Mouse (Mus musculus): ENCODE results near the gene Dchs1. TPM values are rescaled to one million over a fixed set of nuclear protein-coding genes. Genes with fewer than 3 reads are reported as not detected.

Gene Dchs1
- total RNA-seq (2018; cell fraction: chromatin; rRNA removed): 1 to 10 TPM in 7 of 26 experiments, under 1 TPM in 19; 0.04 to 2.8 (median 0.68) TPM
- total RNA-seq (2018; cell fraction: cytosol; rRNA removed): 1 to 10 TPM in 7 of 26 experiments, under 1 TPM in 19; 0.29 to 1.6 (median 0.72) TPM
- 1 to 10 TPM in 18 of 26 experiments, under 1 TPM in 8; 0.58 to 2.6 (median 1.2) TPM for total RNA-seq (2018; cell fraction: nucleus; rRNA removed)
- polyA plus RNA-seq (2018): 0.27 to 1.4 TPM (median 0.47 TPM) in 3 replicates

- no peak within 1 kb of the TSS for H3K27ac ChIP-seq
- WGBS (ENCODE audit: missing documents): 1% methylated on average over 42 of the region's 97 CpGs
- H3K4me3 ChIP-seq (ENCODE audit: inconsistent target): no peak within 1 kb of the TSS
Measured at GRCm38 (mm10) chr7:105787285-105788140, at the start of gene Dchs1. Dchs1 (minus strand) TSS chr7:105787654.

GRCm38 (mm10) chr7:105824281-105824680, 36.8 kb upstream of the Dchs1 start:
- H3K36me3 ChIP-seq (ENCODE audit: inconsistent target): no peaks in the 10 kb centered on the region
- H3K79me2 ChIP-seq (ENCODE audit: inconsistent target): no peaks in the 10 kb centered on the region
- no peak overlapping the region for H3K4me3 ChIP-seq (ENCODE audit: inconsistent target)
- H3K27ac ChIP-seq: no peak overlapping the region
- WGBS (ENCODE audit: missing documents): 89% methylated on average over 7 of the region's 7 CpGs

More at GRCm38 (mm10) chr7:105787285-105788140, at the start of gene Dchs1:
- H3K36me3 ChIP-seq (ENCODE audit: inconsistent target): no peaks in the 10 kb centered on the region
- no peaks in the 10 kb centered on the region for H3K79me2 ChIP-seq (ENCODE audit: inconsistent target)

- Histone ChIP-seq H3K4me3 (ENCODE audit: inconsistent target) (no peak overlapping the region), H3K27ac (no peak overlapping the region), H3K36me3 (ENCODE audit: inconsistent target) (no peaks in the 10 kb centered on the region), H3K79me2 (ENCODE audit: inconsistent target) (no peaks in the 10 kb centered on the region)
- WGBS (ENCODE audit: missing documents): 0% methylated on average over 1 of the region's 1 CpGs
Measured at GRCm38 (mm10) chr7:105818483-105818882, 31.0 kb upstream of the Dchs1 start.

DNA sequence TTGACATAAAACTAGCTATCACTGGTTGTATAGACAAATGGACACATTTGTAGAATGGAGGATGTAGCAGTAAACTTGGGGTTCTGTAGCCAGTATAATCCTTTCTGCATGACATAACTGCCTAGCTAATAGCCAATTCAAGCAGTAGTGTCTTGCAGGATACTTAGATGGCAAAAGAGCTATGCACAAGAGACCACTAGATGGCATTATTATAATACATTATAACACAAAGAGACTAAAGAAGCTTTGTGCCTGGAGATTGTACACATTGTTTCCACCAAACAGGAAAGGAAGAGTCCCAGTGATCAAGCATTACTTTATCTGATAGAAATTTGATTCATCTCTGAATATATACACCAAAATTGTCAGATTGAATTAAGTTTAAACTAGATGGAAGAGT, 29.3 kb upstream of the Dchs1 start:
- Histone ChIP-seq H3K36me3 (ENCODE audit: inconsistent target) (no peaks in the 10 kb centered on the region), H3K27ac (no peak overlapping the region), H3K4me3 (ENCODE audit: inconsistent target) (no peak overlapping the region), H3K79me2 (ENCODE audit: inconsistent target) (no peaks in the 10 kb centered on the region)

DNA sequence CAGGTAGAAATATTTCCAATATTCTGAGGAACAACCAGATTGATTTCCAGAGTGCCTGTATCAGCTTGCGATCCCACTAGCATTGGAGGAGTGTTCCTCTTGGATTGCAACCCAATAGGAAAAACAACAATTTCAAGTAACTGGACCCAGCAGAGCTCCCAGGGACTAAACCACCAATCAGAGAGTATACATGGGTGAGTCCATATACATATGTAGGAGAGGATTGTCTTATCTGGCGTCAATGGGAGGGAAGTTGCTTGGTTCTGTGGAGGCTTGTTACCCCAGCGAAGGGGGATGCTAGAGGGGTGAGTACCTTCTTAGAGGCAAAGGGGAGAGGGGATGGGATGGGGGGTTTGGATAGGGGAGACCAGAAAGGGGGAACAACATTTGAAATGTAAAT, 25.9 kb upstream of the Dchs1 start:
- Histone ChIP-seq H3K4me3 (ENCODE audit: inconsistent target) (no peak overlapping the region), H3K27ac (no peak overlapping the region), H3K36me3 (ENCODE audit: inconsistent target) (peaks cover 4% of the 10 kb centered on the region; the same call in 1 of the 2 replicates), H3K79me2 (ENCODE audit: inconsistent target) (peaks cover 15% of the 10 kb centered on the region)
- 90% methylated on average over 2 of the region's 3 CpGs for WGBS (ENCODE audit: missing documents)

GRCm38 (mm10) chr7:105812566-105812965, 25.1 kb upstream of the Dchs1 start:
- Histone ChIP-seq H3K36me3 (ENCODE audit: inconsistent target) (peaks cover 4% of the 10 kb centered on the region; the same call in 1 of the 2 replicates), H3K79me2 (ENCODE audit: inconsistent target) (peaks cover 15% of the 10 kb centered on the region), H3K27ac (no peak overlapping the region), H3K4me3 (ENCODE audit: inconsistent target) (no peak overlapping the region)
- WGBS (ENCODE audit: missing documents): 70% methylated on average over 3 of the region's 3 CpGs

- peaks cover 15% of the 10 kb centered on the region for H3K79me2 ChIP-seq (ENCODE audit: inconsistent target)
- no peak overlapping the region for H3K4me3 ChIP-seq (ENCODE audit: inconsistent target)
- H3K27ac ChIP-seq: no peak overlapping the region
- H3K36me3 ChIP-seq (ENCODE audit: inconsistent target): peaks cover 4% of the 10 kb centered on the region; the same call in 1 of the 2 replicates
Measured at GRCm38 (mm10) chr7:105811516-105811915, 24.1 kb upstream of the Dchs1 start.

DNA sequence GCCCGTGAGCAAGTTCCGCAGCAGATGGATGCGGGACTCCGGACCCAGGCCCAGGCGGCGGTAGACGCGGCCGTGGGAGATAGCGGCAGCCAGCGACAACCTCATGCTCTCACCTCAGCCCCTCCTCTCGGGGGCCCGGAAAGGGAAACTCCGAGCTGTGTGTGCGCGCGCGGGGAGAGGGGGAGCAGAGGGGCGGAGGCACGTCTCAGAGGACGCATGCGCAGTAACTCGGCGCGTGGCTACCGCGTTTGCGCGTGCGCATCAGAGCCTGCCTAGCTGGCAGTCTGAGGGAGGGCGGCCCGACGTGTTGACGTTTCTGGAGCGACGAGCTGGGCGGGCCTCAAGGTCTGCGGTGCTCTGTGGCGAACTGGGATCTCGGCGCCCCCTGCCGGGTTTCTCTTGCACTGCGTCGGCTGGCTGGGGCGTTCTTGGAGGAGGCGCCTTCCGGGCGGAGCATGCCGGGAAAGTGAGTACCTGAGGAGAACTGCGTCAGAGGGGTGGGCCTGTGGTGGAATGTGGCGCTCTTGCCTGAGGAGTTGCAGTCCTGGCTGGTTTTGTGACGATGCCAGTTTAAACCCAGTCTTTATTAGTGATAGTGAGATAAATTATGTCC, 23.5 kb upstream of the Dchs1 start, which contains the start of gene Mrpl17:
TSS of gene Mrpl17 (minus strand) at position 223 of the 613 bp plus-strand sequence.
- peaks cover 15% of the 10 kb centered on the region for H3K79me2 ChIP-seq (ENCODE audit: inconsistent target)
- H3K4me3 ChIP-seq (ENCODE audit: inconsistent target): peak within 1 kb of the TSS; percentile 85
- peak within 1 kb of the TSS; percentile 70 for H3K27ac ChIP-seq
- peaks cover 4% of the 10 kb centered on the region; the same call in 1 of the 2 replicates for H3K36me3 ChIP-seq (ENCODE audit: inconsistent target)
- under 1% methylated on average over 50 of the region's 52 CpGs for WGBS (ENCODE audit: missing documents)

DNA sequence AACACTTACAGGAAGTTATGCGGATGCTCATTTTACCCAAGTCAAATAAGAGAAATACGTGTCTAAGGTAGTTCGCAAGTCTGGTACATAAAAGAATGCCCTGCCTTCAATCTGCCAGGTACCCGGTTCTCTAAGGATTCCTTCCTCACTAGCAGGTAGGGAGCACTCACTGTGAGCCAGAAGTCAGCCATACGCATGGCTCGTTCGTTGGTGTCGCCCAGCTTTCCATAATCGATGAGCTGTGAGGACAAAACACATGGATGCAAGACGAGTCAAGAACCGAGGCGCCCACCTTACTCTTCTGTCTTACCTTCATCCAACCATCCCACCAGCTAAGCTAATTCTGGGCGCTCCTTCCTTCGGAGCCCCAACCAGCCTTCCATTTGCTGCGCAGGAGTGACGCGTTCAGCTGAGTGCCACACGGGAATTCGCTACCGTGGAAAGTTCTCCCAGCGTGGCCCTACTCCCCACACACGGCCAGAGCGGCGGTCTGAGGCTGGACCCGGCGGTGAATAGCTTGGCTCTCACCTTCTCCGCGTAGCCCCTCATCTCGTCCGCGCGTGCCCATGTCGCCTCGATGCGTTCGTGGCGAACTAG, 22.9 kb upstream of the Dchs1 start:
- H3K36me3 ChIP-seq (ENCODE audit: inconsistent target): peaks cover 4% of the 10 kb centered on the region; the same call in 1 of the 2 replicates
- 3% methylated on average over 37 of the region's 37 CpGs for WGBS (ENCODE audit: missing documents)
- H3K27ac ChIP-seq: peak overlapping the region; percentile 70
- peak overlapping the region; percentile 85 for H3K4me3 ChIP-seq (ENCODE audit: inconsistent target)
- peaks cover 15% of the 10 kb centered on the region for H3K79me2 ChIP-seq (ENCODE audit: inconsistent target)

GRCm38 (mm10) chr7:105809836-105810235, 22.4 kb upstream of the Dchs1 start:
- H3K27ac ChIP-seq: no peak overlapping the region
- 87% methylated on average over 7 of the region's 7 CpGs for WGBS (ENCODE audit: missing documents)

GRCm38 (mm10) chr7:105808385-105808784, 20.9 kb upstream of the Dchs1 start:
- H3K79me2 ChIP-seq (ENCODE audit: inconsistent target): peaks cover 15% of the 10 kb centered on the region
- H3K36me3 ChIP-seq (ENCODE audit: inconsistent target): peaks cover 4% of the 10 kb centered on the region; the same call in 1 of the 2 replicates
- 40% methylated on average over 1 of the region's 1 CpGs for WGBS (ENCODE audit: missing documents)
- no peak overlapping the region for H3K27ac ChIP-seq
- H3K4me3 ChIP-seq (ENCODE audit: inconsistent target): no peak overlapping the region

More at GRCm38 (mm10) chr7:105809836-105810235, 22.4 kb upstream of the Dchs1 start:
- H3K4me3 ChIP-seq (ENCODE audit: inconsistent target): peak overlapping the region; percentile 85
- peaks cover 4% of the 10 kb centered on the region; the same call in 1 of the 2 replicates for H3K36me3 ChIP-seq (ENCODE audit: inconsistent target)
- H3K79me2 ChIP-seq (ENCODE audit: inconsistent target): peaks cover 15% of the 10 kb centered on the region

GRCm38 (mm10) chr7:105806716-105807115, 19.3 kb upstream of the Dchs1 start:
- WGBS (ENCODE audit: missing documents): 100% methylated on average over 2 of the region's 2 CpGs
- Histone ChIP-seq H3K27ac (no peak overlapping the region), H3K4me3 (ENCODE audit: inconsistent target) (no peak overlapping the region), H3K36me3 (ENCODE audit: inconsistent target) (peaks cover 4% of the 10 kb centered on the region; the same call in 1 of the 2 replicates), H3K79me2 (ENCODE audit: inconsistent target) (peaks cover 15% of the 10 kb centered on the region)

DNA sequence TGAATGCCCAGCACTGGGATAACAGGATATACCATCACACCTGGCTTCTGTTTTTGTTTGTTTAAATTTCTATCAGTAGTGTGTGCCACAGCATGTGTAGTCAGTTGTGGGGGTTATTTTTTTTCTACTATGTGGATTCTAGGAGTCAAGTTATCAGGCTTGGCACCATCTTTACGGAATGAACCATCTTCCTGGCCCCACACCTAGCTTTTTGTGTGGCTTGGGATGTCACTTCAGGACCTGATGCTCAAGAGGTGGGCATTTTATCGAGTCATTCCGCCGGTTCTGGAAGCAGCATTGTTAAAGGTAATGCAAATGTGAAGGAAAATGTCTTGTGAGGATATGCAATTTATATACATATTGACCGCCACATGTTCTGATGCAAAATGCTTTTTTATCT, 18.7 kb upstream of the Dchs1 start:
- peaks cover 15% of the 10 kb centered on the region for H3K79me2 ChIP-seq (ENCODE audit: inconsistent target)
- WGBS (ENCODE audit: missing documents): 94% methylated on average over 2 of the region's 5 CpGs
- H3K4me3 ChIP-seq (ENCODE audit: inconsistent target): no peak overlapping the region
- H3K27ac ChIP-seq: no peak overlapping the region
- peaks cover 4% of the 10 kb centered on the region; the same call in 1 of the 2 replicates for H3K36me3 ChIP-seq (ENCODE audit: inconsistent target)

GRCm38 (mm10) chr7:105803428-105803827, 16.0 kb upstream of the Dchs1 start:
- Histone ChIP-seq H3K36me3 (ENCODE audit: inconsistent target) (no peaks in the 10 kb centered on the region), H3K27ac (no peak overlapping the region; the same call in 1 of the 2 replicates), H3K79me2 (ENCODE audit: inconsistent target) (no peaks in the 10 kb centered on the region), H3K4me3 (ENCODE audit: inconsistent target) (no peak overlapping the region)

All from macrophage (primary cell).